Mouse (Mus musculus) myocyte (in vitro differentiated cells): ENCODE results near the gene Rnf216.

Experiments used
- CEBPB ChIP-seq: IDR thresholded peaks from 2 replicates; pipeline ENCODE4 v1.6.1; 2011; ENCODE audit warnings: mild to moderate bottlenecking, moderate library complexity; ENCODE audit not compliant: poor library complexity, insufficient read depth, severe bottlenecking
- E2F4 ChIP-seq: IDR thresholded peaks from one replicate; pipeline ENCODE4 v1.6.1; 2011; ENCODE audit warnings: mild to moderate bottlenecking, control low read depth, moderate library complexity; ENCODE audit not compliant: insufficient read depth
- MAX ChIP-seq: IDR thresholded peaks from one replicate; pipeline ENCODE4 v1.6.1; 2011; ENCODE audit warnings: low read depth, mild to moderate bottlenecking, control low read depth
- MYOD1 ChIP-seq, 3 experiments: IDR thresholded peaks; one replicate each; pipeline ENCODE4 v1.6.1; 2011; ENCODE audit warnings: control low read depth in 2 of 3, low read depth in 2 of 3, mild to moderate bottlenecking in 2 of 3, moderate library complexity in 1 of 3; ENCODE audit not compliant: insufficient read length in 2 of 3, control insufficient read depth in 1 of 3
- MYOG ChIP-seq, 3 experiments: IDR thresholded peaks; one replicate each; pipeline ENCODE4 v1.6.1; 2011; ENCODE audit warnings: control low read depth in 2 of 3, low read depth in 2 of 3, mild to moderate bottlenecking in 2 of 3; ENCODE audit not compliant: insufficient read length in 2 of 3, control insufficient read depth in 1 of 3, insufficient read depth in 1 of 3
- POLR2A ChIP-seq: IDR thresholded peaks from one replicate; pipeline ENCODE4 v1.6.1; 2011; ENCODE audit warnings: low read depth, mild to moderate bottlenecking, control low read depth, moderate library complexity; ENCODE audit not compliant: insufficient read length
- POLR2AphosphoS2 ChIP-seq: IDR thresholded peaks from one replicate; pipeline ENCODE4 v1.6.1; 2011; ENCODE audit warnings: low read depth, control low read depth; ENCODE audit not compliant: insufficient read length
- REST ChIP-seq: IDR thresholded peaks from one replicate; pipeline ENCODE4 v1.6.1; 2011; ENCODE audit warnings: mild to moderate bottlenecking, control low read depth, moderate library complexity; ENCODE audit not compliant: insufficient read depth, insufficient read length
- SRF ChIP-seq: IDR thresholded peaks from one replicate; pipeline ENCODE4 v1.6.1; 2011; ENCODE audit warnings: low read depth; ENCODE audit not compliant: control insufficient read depth, insufficient read length
- TCF12 ChIP-seq: IDR thresholded peaks from one replicate; pipeline ENCODE4 v1.6.1; 2011; ENCODE audit warnings: mild to moderate bottlenecking, control low read depth; ENCODE audit not compliant: poor library complexity, insufficient read depth, severe bottlenecking
- TCF3 ChIP-seq: IDR thresholded peaks from one replicate; pipeline ENCODE4 v1.6.1; 2011; ENCODE audit warnings: low read depth, control low read depth; ENCODE audit not compliant: insufficient read length
- USF1 ChIP-seq: IDR thresholded peaks from one replicate; pipeline ENCODE4 v1.6.1; 2011; ENCODE audit warnings: low read depth, mild to moderate bottlenecking, control low read depth, moderate library complexity

DNA sequence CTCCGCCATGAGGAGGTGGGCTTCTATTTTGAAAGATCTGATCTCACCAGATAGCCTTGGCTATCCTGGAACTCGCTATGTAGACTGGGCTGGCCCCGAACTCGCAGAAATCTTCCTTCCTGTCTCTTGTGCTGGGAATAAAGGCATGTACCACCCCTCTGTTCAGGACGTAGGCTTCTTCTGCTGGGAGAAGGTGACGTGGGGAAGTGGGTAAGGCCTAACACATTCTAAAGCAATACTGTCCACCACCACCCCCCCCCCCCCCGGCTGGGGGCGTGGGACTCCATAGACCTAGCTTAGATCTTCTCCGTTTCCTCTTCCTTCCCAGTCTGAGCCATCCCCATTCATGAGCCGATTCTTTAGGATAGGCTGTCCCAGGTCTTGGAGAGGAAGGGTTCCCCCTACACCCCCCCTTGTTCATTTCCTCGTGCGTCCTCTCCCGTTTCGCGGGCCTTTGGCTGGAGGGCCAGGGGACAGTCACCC is 151.4 kb downstream of the Rnf216 start:
- TF ChIP-seq POLR2A = no peak
- no peak for TF ChIP-seq MAX
- no peak for TF ChIP-seq SRF
- no peak for TF ChIP-seq MYOG (IDR thresholded peaks at IDR 0.05; ENCODE audit: control insufficient read depth in 1 of 3, insufficient read depth in 1 of 3, insufficient read length in 2 of 3, low read depth in 2 of 3)
- TF ChIP-seq USF1 = no peak
- TF ChIP-seq CEBPB = no peak
- TF ChIP-seq TCF3 = no peak
- TF ChIP-seq POLR2AphosphoS2 = no peak
- no peak for TF ChIP-seq E2F4
- no peak for TF ChIP-seq TCF12
- no peak for TF ChIP-seq REST
- no peak for TF ChIP-seq MYOD1 (IDR thresholded peaks at IDR 0.05; ENCODE audit: control insufficient read depth in 1 of 3, insufficient read length in 2 of 3, low read depth in 2 of 3)
